In the genomic region with DNA sequence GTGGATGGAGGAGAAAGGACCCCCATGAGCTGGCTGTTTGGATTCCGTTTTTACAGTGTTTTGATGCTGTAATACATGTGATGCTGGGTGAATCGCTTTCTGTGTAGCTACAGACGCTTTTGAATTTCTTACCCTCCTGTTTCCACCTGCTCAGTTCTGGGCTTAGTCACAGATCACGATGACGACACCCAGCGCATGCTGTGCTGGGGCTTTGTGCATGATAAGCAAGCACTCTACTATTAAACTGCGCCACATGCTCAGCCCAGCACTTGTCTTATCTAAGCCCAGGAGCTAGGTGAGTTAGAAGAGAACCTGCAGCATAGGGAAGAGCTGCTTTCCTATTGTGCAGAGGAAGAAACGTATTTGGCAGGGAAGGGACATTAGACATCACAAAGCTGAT, we compare ENCODE assay signal across 17 mouse cellular contexts. TPM values are rescaled to one million over a fixed set of nuclear protein-coding genes. Genes with fewer than 3 reads are reported as not detected.
DNase-seq lines count a peak whose midpoint lies in the region; ATAC-seq lines count a peak whose summit lies in the region.
"Had no signal": no experiment of that assay in that cellular context is flagged by ENCODE, and none has a peak within 500 bp of the region (broad histone marks: within the 10 kb centered on the region; RNA-seq: fewer than 3 reads in every experiment).

No protein-coding gene starts in this region.

- no peak overlapping the region for H3K27ac ChIP-seq in limb, embryonic 11.5 days (replicated peaks; ENCODE audit: low read depth, low read length)
- H3K27ac ChIP-seq in limb, embryonic 10.5 days, result no peak overlapping the region
- H3K27ac ChIP-seq: hindbrain, embryonic 14.5 days; liver, embryonic 15.5 days; midbrain, embryonic 12.5 days had no signal

- no peak overlapping the region for H3K4me3 ChIP-seq in limb, embryonic 11.5 days (ENCODE audit: low read depth, low read length)
- H3K4me3 ChIP-seq in limb, embryonic 10.5 days, result no peak overlapping the region
- H3K4me3 ChIP-seq: erythroblast, embryonic 14.5 days; liver, embryonic 15.5 days; midbrain, embryonic 12.5 days had no signal

- H3K4me1 ChIP-seq in limb, embryonic 11.5 days (ENCODE audit: control insufficient read depth, insufficient read depth, low read length), result no peaks in the 10 kb centered on the region
- no peaks in the 10 kb centered on the region for H3K4me1 ChIP-seq in limb, embryonic 10.5 days
- H3K4me1 ChIP-seq: liver, embryonic 15.5 days; midbrain, embryonic 12.5 days had no signal

- DNase-seq in frontal cortex, postnatal 10 days (ENCODE audit: low spot score in 2 of 2), result no peak
- DNase-seq in limb, embryonic 11.5 days (ENCODE audit: low spot score), result peak; percentile 9
- DNase-seq in limb, embryonic 10.5 days (ENCODE audit: low spot score), result no peak
- DNase-seq in cerebellum, postnatal 36 days, result peak; percentile 56 to 63
- DNase-seq in right cerebral cortex, postnatal 25 days, result peak; percentile 57
- no peak for DNase-seq in adrenal gland, postnatal 36 days
- DNase-seq: embryo, embryonic 11 days; lung, postnatal 36 days had no signal

- peak; percentile 95 for ATAC-seq in frontal cortex, adult (ENCODE audit: low TSS enrichment)
- ATAC-seq in limb, embryonic 11.5 days (ENCODE audit: insufficient number of reproducible peaks, low FRiP score, low TSS enrichment, low read depth), result no peak
- no peak for ATAC-seq in CD4-positive, CD25-positive, alpha-beta regulatory T cell, adult 4 months

- H3K9me3 ChIP-seq in limb, embryonic 11.5 days (ENCODE audit: control insufficient read depth, low read length), result no peaks in the 10 kb centered on the region
- no peaks in the 10 kb centered on the region for H3K9me3 ChIP-seq in limb, embryonic 10.5 days (replicated peaks)
- H3K9me3 ChIP-seq: liver, embryonic 15.5 days; midbrain, embryonic 12.5 days had no signal

- H3K36me3 ChIP-seq in limb, embryonic 11.5 days (ENCODE audit: control insufficient read depth, insufficient read depth, low read length), result no peaks in the 10 kb centered on the region
- no peaks in the 10 kb centered on the region for H3K36me3 ChIP-seq in limb, embryonic 10.5 days
- H3K36me3 ChIP-seq: liver, embryonic 15.5 days; midbrain, embryonic 12.5 days had no signal

- H3K9ac ChIP-seq in limb, embryonic 11.5 days (ENCODE audit: low read length), result no peak overlapping the region
- H3K9ac ChIP-seq: hindbrain, embryonic 14.5 days; liver, embryonic 15.5 days; midbrain, embryonic 12.5 days had no signal

- no peaks in the 10 kb centered on the region for H3K27me3 ChIP-seq in limb, embryonic 11.5 days (ENCODE audit: control insufficient read depth, insufficient read depth, low read length)
- H3K27me3 ChIP-seq in limb, embryonic 10.5 days (ENCODE audit: low read depth, poor library complexity, severe bottlenecking), result no peaks in the 10 kb centered on the region
- H3K27me3 ChIP-seq: liver, embryonic 15.5 days; midbrain, embryonic 12.5 days had no signal

- 83% methylated on average over 8 of the region's 8 CpGs for WGBS in limb, embryonic 11.5 days
- 89% methylated on average over 8 of the region's 8 CpGs for WGBS in limb, embryonic 10.5 days

- no peak overlapping the region for H3K4me2 ChIP-seq in limb, embryonic 11.5 days (ENCODE audit: low read depth, severe bottlenecking)
- H3K4me2 ChIP-seq: hindbrain, embryonic 14.5 days; liver, embryonic 15.5 days; midbrain, embryonic 12.5 days had no signal

RNA-seq across cellular contexts. Expression of a gene that starts 58.0 kb away (rescaled TPM):
- 0.21 and 0.45 TPM in 2 replicates for polyA plus RNA-seq in limb, embryonic 11.5 days (2014; fragmentation: Nextera tagmentation; extraction: Ambion mirVana)
- polyA plus RNA-seq in limb, embryonic 10.5 days (2016; fragmentation: Nextera tagmentation; extraction: Ambion mirVana), result 0.20 TPM in 1 of 2 replicates, not detected in the other
- polyA plus RNA-seq in CD4-positive, CD25-positive, alpha-beta regulatory T cell, adult 4 months (2017; shearing (Covaris generic)), result not detected
- total RNA-seq in adrenal gland, postnatal 36 days (2021), result not detected
- total RNA-seq: gastrocnemius, adult 8-10 months had no signal
- polyA plus RNA-seq: erythroblast, embryonic 14.5 days; heart, embryonic 14.5 days; liver, embryonic 15.5 days; neural tube, embryonic 11.5 days had no signal

RNA-seq across cellular contexts. Expression of a gene that starts 58.3 kb away (rescaled TPM):
- 6.8 and 8.5 TPM in 2 replicates for polyA plus RNA-seq in limb, embryonic 11.5 days (2014; fragmentation: Nextera tagmentation; extraction: Ambion mirVana)
- polyA plus RNA-seq in limb, embryonic 10.5 days (2016; fragmentation: Nextera tagmentation; extraction: Ambion mirVana), result 2.7 and 5.2 TPM in 2 replicates
- not detected for polyA plus RNA-seq in CD4-positive, CD25-positive, alpha-beta regulatory T cell, adult 4 months (2017; shearing (Covaris generic))
- total RNA-seq in adrenal gland, postnatal 36 days (2021), result 1 to 10 TPM; 1.1 to 1.6 TPM
- polyA plus RNA-seq: erythroblast, embryonic 14.5 days had no signal

Comparison
In these comparisons a context has a peak if more than half of its experiments do, and no peak if none do; other contexts are left out.
1. DNase-seq: peak in limb, embryonic 11.5 days (single experiment), cerebellum, postnatal 36 days (2 of 2) and right cerebral cortex, postnatal 25 days (single experiment); none in frontal cortex, postnatal 10 days (0 of 2), limb, embryonic 10.5 days (single experiment) and adrenal gland, postnatal 36 days (0 of 2).